Comparison of ENCODE assay signal across 10 mouse cellular contexts in genomic region chr5:121591417-121592063, GRCm38 (mm10). TPM values are rescaled to one million over a fixed set of nuclear protein-coding genes. Genes with fewer than 3 reads are reported as not detected.
A peak's percentile ranks its signal among the peaks of the same experiment; 100 is the strongest.
DNase-seq lines count a peak whose midpoint lies in the region; ATAC-seq and TF ChIP-seq lines count a peak whose summit lies in the region.
"Had no signal": no experiment of that assay in that cellular context is flagged by ENCODE, and none has a peak within 500 bp of the region (broad histone marks: within the 10 kb centered on the region; RNA-seq: fewer than 3 reads in every experiment).

No protein-coding gene starts in this region.

- 0 out of 2 replicates have a peak overlapping the region, but pooled peaks have one; percentile 1 for H3K4me3 ChIP-seq in limb, embryonic 12.5 days (replicated peaks)
- H3K4me3 ChIP-seq in limb, embryonic 10.5 days, result no peak overlapping the region
- H3K4me3 ChIP-seq in hindbrain, postnatal 0 days (ENCODE audit: low read length), result no peak overlapping the region
- H3K4me3 ChIP-seq in neural tube, embryonic 13.5 days, result 0 out of 2 replicates have a peak overlapping the region, but pooled peaks have one; percentile 69

- ATAC-seq in limb, embryonic 12.5 days (ENCODE audit: insufficient number of reproducible peaks, insufficient read depth, low FRiP score, low TSS enrichment, low read depth), result no peak
- ATAC-seq in hindbrain, postnatal 0 days, result no peak
- no peak for ATAC-seq in neural tube, embryonic 13.5 days (ENCODE audit: low read depth)

- no peak for DNase-seq in limb, embryonic 10.5 days (ENCODE audit: low spot score)
- DNase-seq in brain, adult 2 months (ENCODE audit: low read depth, low spot score), result peak; percentile 25
- no peak for DNase-seq in hindbrain, postnatal 0 days (ENCODE audit: low spot score)
- no peak for DNase-seq in gastrocnemius, postnatal 36 days
- no peak for DNase-seq in c-Kit-positive CD71-positive TER-119-positive erythroid progenitor cells, embryonic 14.5 days (ENCODE audit: low spot score)
- DNase-seq in kidney, adult 11 months, result no peak
- DNase-seq: layer of hippocampus, postnatal 36 days had no signal

- WGBS in limb, embryonic 12.5 days, result 75% methylated on average over 11 of the region's 11 CpGs
- 83% methylated on average over 11 of the region's 11 CpGs for WGBS in limb, embryonic 10.5 days
- WGBS in hindbrain, postnatal 0 days, result 60% methylated on average over 11 of the region's 11 CpGs
- 84% methylated on average over 11 of the region's 11 CpGs for WGBS in neural tube, embryonic 13.5 days

- peaks cover 10% of the 10 kb centered on the region; the same call in 1 of the 2 replicates for H3K36me3 ChIP-seq in limb, embryonic 12.5 days
- peaks cover 11% of the 10 kb centered on the region; the same call in 1 of the 2 replicates for H3K36me3 ChIP-seq in limb, embryonic 10.5 days
- no peaks in the 10 kb centered on the region for H3K36me3 ChIP-seq in hindbrain, postnatal 0 days (ENCODE audit: insufficient read depth, low read length)
- H3K36me3 ChIP-seq in neural tube, embryonic 13.5 days, result no peaks in the 10 kb centered on the region

- no peak overlapping the region for H3K27ac ChIP-seq in limb, embryonic 12.5 days
- no peak overlapping the region for H3K27ac ChIP-seq in limb, embryonic 10.5 days
- H3K27ac ChIP-seq in hindbrain, postnatal 0 days, result 0 out of 2 replicates have a peak overlapping the region, but pooled peaks have one; percentile 26
- H3K27ac ChIP-seq in neural tube, embryonic 13.5 days (replicated peaks), result no peak overlapping the region

- no peak for TF ChIP-seq CTCF in hindbrain, postnatal 0 days (IDR thresholded peaks at IDR 0.05; ENCODE audit: low read depth)

- H3K27me3 ChIP-seq in limb, embryonic 12.5 days, result no peaks in the 10 kb centered on the region
- H3K27me3 ChIP-seq in limb, embryonic 10.5 days (ENCODE audit: low read depth, poor library complexity, severe bottlenecking), result no peaks in the 10 kb centered on the region
- no peaks in the 10 kb centered on the region for H3K27me3 ChIP-seq in hindbrain, postnatal 0 days (ENCODE audit: insufficient read depth, low read length)
- 0 out of 2 replicates have a peak, but pooled peaks cover 4% of the 10 kb centered on the region for H3K27me3 ChIP-seq in neural tube, embryonic 13.5 days

- H3K4me1 ChIP-seq in limb, embryonic 12.5 days (replicated peaks), result peaks cover 29% of the 10 kb centered on the region
- H3K4me1 ChIP-seq in limb, embryonic 10.5 days, result peaks cover 40% of the 10 kb centered on the region
- peaks cover 6% of the 10 kb centered on the region; the same call in 1 of the 2 replicates for H3K4me1 ChIP-seq in hindbrain, postnatal 0 days (ENCODE audit: insufficient read depth, low read length)
- peaks cover 32% of the 10 kb centered on the region for H3K4me1 ChIP-seq in neural tube, embryonic 13.5 days (replicated peaks)

- no peaks in the 10 kb centered on the region for H3K9me3 ChIP-seq in limb, embryonic 12.5 days
- no peaks in the 10 kb centered on the region for H3K9me3 ChIP-seq in limb, embryonic 10.5 days (replicated peaks)
- H3K9me3 ChIP-seq in hindbrain, postnatal 0 days (ENCODE audit: low read length), result no peaks in the 10 kb centered on the region
- H3K9me3 ChIP-seq in neural tube, embryonic 13.5 days, result no peaks in the 10 kb centered on the region

- intact Hi-C loops in gastrocnemius, postnatal 36 days (cut with DNase I), result no loop called here

- H3K4me2 ChIP-seq in limb, embryonic 12.5 days, result peak overlapping the region; percentile 91
- peak overlapping the region; percentile 94; the same call in 1 of the 2 replicates for H3K4me2 ChIP-seq in hindbrain, postnatal 0 days (ENCODE audit: low read depth, low read length)
- H3K4me2 ChIP-seq in neural tube, embryonic 13.5 days, result peak overlapping the region; percentile 97

- H3K9ac ChIP-seq in limb, embryonic 12.5 days (replicated peaks), result no peak overlapping the region
- no peak overlapping the region for H3K9ac ChIP-seq in hindbrain, postnatal 0 days (replicated peaks; ENCODE audit: low read length)
- no peak overlapping the region for H3K9ac ChIP-seq in neural tube, embryonic 13.5 days

RNA-seq across cellular contexts. Expression of gene Aldh2, which starts 2.1 kb away (rescaled TPM):
- polyA plus RNA-seq in limb, embryonic 12.5 days (2016; fragmentation: Nextera tagmentation; extraction: Ambion mirVana), result 236 and 264 TPM in 2 replicates
- 153 and 163 TPM in 2 replicates for polyA plus RNA-seq in limb, embryonic 10.5 days (2016; fragmentation: Nextera tagmentation; extraction: Ambion mirVana)
- total RNA-seq in hindbrain, postnatal 0 days (2014; rRNA removed), result 87.7 and 106 TPM in 2 replicates
- polyA plus RNA-seq in hindbrain, postnatal 0 days (2015; fragmentation: Nextera tagmentation; extraction: Ambion mirVana), result 150 and 157 TPM in 2 replicates
- 126 and 133 TPM in 2 replicates for polyA plus RNA-seq in neural tube, embryonic 13.5 days (2015; fragmentation: Nextera tagmentation; extraction: Ambion mirVana)
- total RNA-seq in gastrocnemius, postnatal 36 days (2021), result 100 to 1,000 TPM; 112 to 171 TPM

RNA-seq across cellular contexts. Expression of gene Acad12, which starts 27.2 kb away (rescaled TPM):
- 2.8 and 3.3 TPM in 2 replicates for polyA plus RNA-seq in limb, embryonic 12.5 days (2016; fragmentation: Nextera tagmentation; extraction: Ambion mirVana)
- 2.6 and 3.5 TPM in 2 replicates for polyA plus RNA-seq in limb, embryonic 10.5 days (2016; fragmentation: Nextera tagmentation; extraction: Ambion mirVana)
- total RNA-seq in hindbrain, postnatal 0 days (2014; rRNA removed), result 1.7 and 3.7 TPM in 2 replicates
- polyA plus RNA-seq in hindbrain, postnatal 0 days (2015; fragmentation: Nextera tagmentation; extraction: Ambion mirVana), result 1.6 and 2.2 TPM in 2 replicates
- 1.6 and 2.0 TPM in 2 replicates for polyA plus RNA-seq in neural tube, embryonic 13.5 days (2015; fragmentation: Nextera tagmentation; extraction: Ambion mirVana)
- total RNA-seq in gastrocnemius, postnatal 36 days (2021), result 10 to 100 TPM; 21.3 to 22.4 TPM

RNA-seq across cellular contexts. Expression of gene Mapkapk5, which starts 45.8 kb away (rescaled TPM):
- polyA plus RNA-seq in limb, embryonic 12.5 days (2016; fragmentation: Nextera tagmentation; extraction: Ambion mirVana), result 51.8 and 58.4 TPM in 2 replicates
- polyA plus RNA-seq in limb, embryonic 10.5 days (2016; fragmentation: Nextera tagmentation; extraction: Ambion mirVana), result 50.3 and 60.3 TPM in 2 replicates
- total RNA-seq in hindbrain, postnatal 0 days (2014; rRNA removed), result 51.0 and 57.6 TPM in 2 replicates
- polyA plus RNA-seq in hindbrain, postnatal 0 days (2015; fragmentation: Nextera tagmentation; extraction: Ambion mirVana), result 43.1 and 46.1 TPM in 2 replicates
- polyA plus RNA-seq in neural tube, embryonic 13.5 days (2015; fragmentation: Nextera tagmentation; extraction: Ambion mirVana), result 59.6 and 59.7 TPM in 2 replicates
- total RNA-seq in gastrocnemius, postnatal 36 days (2021), result 10 to 100 TPM; 79.5 to 81.0 TPM

RNA-seq across cellular contexts. Expression of gene Adam1a, which starts 46.3 kb away (rescaled TPM):
- polyA plus RNA-seq in limb, embryonic 12.5 days (2016; fragmentation: Nextera tagmentation; extraction: Ambion mirVana), result 1.8 and 1.9 TPM in 2 replicates
- 0.90 and 1.3 TPM in 2 replicates for polyA plus RNA-seq in limb, embryonic 10.5 days (2016; fragmentation: Nextera tagmentation; extraction: Ambion mirVana)
- 8.5 and 14.4 TPM in 2 replicates for total RNA-seq in hindbrain, postnatal 0 days (2014; rRNA removed)
- polyA plus RNA-seq in hindbrain, postnatal 0 days (2015; fragmentation: Nextera tagmentation; extraction: Ambion mirVana), result 1.3 and 1.4 TPM in 2 replicates
- polyA plus RNA-seq in neural tube, embryonic 13.5 days (2015; fragmentation: Nextera tagmentation; extraction: Ambion mirVana), result 2.4 and 4.1 TPM in 2 replicates
- 1 to 10 TPM; 1.6 to 1.7 TPM for total RNA-seq in gastrocnemius, postnatal 36 days (2021)

RNA-seq across cellular contexts. Expression of gene Gm42878, which starts 46.3 kb away (rescaled TPM):
- polyA plus RNA-seq in limb, embryonic 12.5 days (2016; fragmentation: Nextera tagmentation; extraction: Ambion mirVana), result not detected in 2 replicates
- not detected in 2 replicates for polyA plus RNA-seq in limb, embryonic 10.5 days (2016; fragmentation: Nextera tagmentation; extraction: Ambion mirVana)
- not detected in 2 replicates for total RNA-seq in hindbrain, postnatal 0 days (2014; rRNA removed)
- polyA plus RNA-seq in hindbrain, postnatal 0 days (2015; fragmentation: Nextera tagmentation; extraction: Ambion mirVana), result not detected in 2 replicates
- not detected in 2 replicates for polyA plus RNA-seq in neural tube, embryonic 13.5 days (2015; fragmentation: Nextera tagmentation; extraction: Ambion mirVana)
- total RNA-seq in gastrocnemius, postnatal 36 days (2021), result not detected
- polyA plus RNA-seq: embryonic facial prominence, embryonic 11.5 days had no signal

Comparison
In these comparisons a context has a peak if more than half of its experiments do, and no peak if none do; other contexts are left out.
1. H3K4me3 ChIP-seq: peak in limb, embryonic 12.5 days (single experiment) and neural tube, embryonic 13.5 days (single experiment); none in limb, embryonic 10.5 days (single experiment) and hindbrain, postnatal 0 days (single experiment).
2. Peak in every context shown above with its lines, with median percentiles within 50 percentile points of each other: H3K4me2 ChIP-seq.